Mouse (Mus musculus): ENCODE results near the gene Cfap161. TPM values are rescaled to one million over a fixed set of nuclear protein-coding genes. Genes with fewer than 3 reads are reported as not detected.
A peak's percentile ranks its signal among the peaks of the same experiment; 100 is the strongest.

Gene Cfap161
- polyA plus RNA-seq, 1 experiment from 2014 or later, result 0.55 TPM

- ATAC-seq (ENCODE audit: low FRiP score, low TSS enrichment), result no peak
- WGBS, result 8% methylated on average over 15 of the region's 15 CpGs
- H3K9ac ChIP-seq (replicated peaks; ENCODE audit: low read length), result no peak overlapping the region
- no peaks in the 10 kb centered on the region for H3K36me3 ChIP-seq (ENCODE audit: control insufficient read depth, insufficient read depth, low read length)
- H3K9me3 ChIP-seq (ENCODE audit: control insufficient read depth, low read length), result no peaks in the 10 kb centered on the region
- peak overlapping the region; percentile 24; the same call in 1 of the 2 replicates for H3K4me2 ChIP-seq (ENCODE audit: low read length)
- H3K4me1 ChIP-seq (ENCODE audit: control insufficient read depth, insufficient read depth, low read length), result peaks cover 24% of the 10 kb centered on the region; the same call in 1 of the 2 replicates
- no peak overlapping the region for H3K27ac ChIP-seq (replicated peaks; ENCODE audit: low read depth, low read length)
- H3K27me3 ChIP-seq (ENCODE audit: control insufficient read depth, insufficient read depth, low read length), result no peaks in the 10 kb centered on the region
- peak; percentile 23 for DNase-seq
- no peak overlapping the region for H3K4me3 ChIP-seq (replicated peaks; ENCODE audit: low read depth, low read length)
Measured at GRCm38 (mm10) chr7:83810141-83811100, 15.7 kb upstream of the Cfap161 start.

- Histone ChIP-seq H3K9me3 (ENCODE audit: control insufficient read depth, low read length) (no peaks in the 10 kb centered on the region), H3K4me2 (ENCODE audit: low read length) (no peak overlapping the region), H3K27me3 (ENCODE audit: control insufficient read depth, insufficient read depth, low read length) (no peaks in the 10 kb centered on the region), H3K36me3 (ENCODE audit: control insufficient read depth, insufficient read depth, low read length) (no peaks in the 10 kb centered on the region), H3K4me3 (replicated peaks; ENCODE audit: low read depth, low read length) (no peak overlapping the region), H3K27ac (replicated peaks; ENCODE audit: low read depth, low read length) (no peak overlapping the region), H3K9ac (replicated peaks; ENCODE audit: low read length) (no peak overlapping the region), H3K4me1 (ENCODE audit: control insufficient read depth, insufficient read depth, low read length) (peaks cover 24% of the 10 kb centered on the region; the same call in 1 of the 2 replicates)
- WGBS, result 10% methylated on average over 3 of the region's 3 CpGs
- DNase-seq (no peak), ATAC-seq (ENCODE audit: low FRiP score, low TSS enrichment) (no peak)
Measured at GRCm38 (mm10) chr7:83809715-83810114, 15.0 kb upstream of the Cfap161 start.

GRCm38 (mm10) chr7:83809060-83809459 is 14.4 kb upstream of the Cfap161 start:
- no peak overlapping the region for H3K4me2 ChIP-seq (ENCODE audit: low read length)
- H3K27me3 ChIP-seq (ENCODE audit: control insufficient read depth, insufficient read depth, low read length), result no peaks in the 10 kb centered on the region
- peaks cover 20% of the 10 kb centered on the region; the same call in 1 of the 2 replicates for H3K4me1 ChIP-seq (ENCODE audit: control insufficient read depth, insufficient read depth, low read length)
- no peak overlapping the region for H3K4me3 ChIP-seq (replicated peaks; ENCODE audit: low read depth, low read length)
- DNase-seq (no peak), ATAC-seq (ENCODE audit: low FRiP score, low TSS enrichment) (no peak)
- H3K36me3 ChIP-seq (ENCODE audit: control insufficient read depth, insufficient read depth, low read length), result no peaks in the 10 kb centered on the region
- H3K27ac ChIP-seq (replicated peaks; ENCODE audit: low read depth, low read length), result no peak overlapping the region
- 56% methylated on average over 6 of the region's 6 CpGs for WGBS
- no peaks in the 10 kb centered on the region for H3K9me3 ChIP-seq (ENCODE audit: control insufficient read depth, low read length)
- H3K9ac ChIP-seq (replicated peaks; ENCODE audit: low read length), result no peak overlapping the region

- Histone ChIP-seq H3K27me3 (ENCODE audit: control insufficient read depth, insufficient read depth, low read length) (no peaks in the 10 kb centered on the region), H3K4me2 (ENCODE audit: low read length) (no peak overlapping the region), H3K36me3 (ENCODE audit: control insufficient read depth, insufficient read depth, low read length) (no peaks in the 10 kb centered on the region), H3K9ac (replicated peaks; ENCODE audit: low read length) (no peak overlapping the region), H3K27ac (replicated peaks; ENCODE audit: low read depth, low read length) (no peak overlapping the region), H3K9me3 (ENCODE audit: control insufficient read depth, low read length) (no peaks in the 10 kb centered on the region), H3K4me1 (ENCODE audit: control insufficient read depth, insufficient read depth, low read length) (peaks cover 14% of the 10 kb centered on the region; the same call in 1 of the 2 replicates), H3K4me3 (replicated peaks; ENCODE audit: low read depth, low read length) (no peak overlapping the region)
- WGBS, result 82% methylated on average over 6 of the region's 6 CpGs
- DNase-seq, result no peak
- ATAC-seq (ENCODE audit: low FRiP score, low TSS enrichment), result no peak
Measured at GRCm38 (mm10) chr7:83806934-83807333, 12.3 kb upstream of the Cfap161 start.

GRCm38 (mm10) chr7:83803777-83804176 is 9.1 kb upstream of the Cfap161 start:
- H3K36me3 ChIP-seq (ENCODE audit: control insufficient read depth, insufficient read depth, low read length), result no peaks in the 10 kb centered on the region
- no peak overlapping the region for H3K4me2 ChIP-seq (ENCODE audit: low read length)
- DNase-seq (no peak), ATAC-seq (ENCODE audit: low FRiP score, low TSS enrichment) (no peak)
- H3K4me1 ChIP-seq (ENCODE audit: control insufficient read depth, insufficient read depth, low read length), result no peaks in the 10 kb centered on the region
- no peak overlapping the region for H3K4me3 ChIP-seq (replicated peaks; ENCODE audit: low read depth, low read length)
- H3K9me3 ChIP-seq (ENCODE audit: control insufficient read depth, low read length), result no peaks in the 10 kb centered on the region
- no peaks in the 10 kb centered on the region for H3K27me3 ChIP-seq (ENCODE audit: control insufficient read depth, insufficient read depth, low read length)
- H3K27ac ChIP-seq (replicated peaks; ENCODE audit: low read depth, low read length), result no peak overlapping the region
- 86% methylated on average over 4 of the region's 4 CpGs for WGBS
- no peak overlapping the region for H3K9ac ChIP-seq (replicated peaks; ENCODE audit: low read length)

- no peak overlapping the region for H3K4me2 ChIP-seq (ENCODE audit: low read length)
- no peaks in the 10 kb centered on the region for H3K27me3 ChIP-seq (ENCODE audit: control insufficient read depth, insufficient read depth, low read length)
- H3K27ac ChIP-seq (replicated peaks; ENCODE audit: low read depth, low read length), result no peak overlapping the region
- WGBS, result 63% methylated on average over 7 of the region's 7 CpGs
- ATAC-seq (ENCODE audit: low FRiP score, low TSS enrichment) (0 out of 2 replicates have a peak, but pooled peaks have one; percentile 27), DNase-seq (peak; percentile 79)
- no peaks in the 10 kb centered on the region for H3K4me1 ChIP-seq (ENCODE audit: control insufficient read depth, insufficient read depth, low read length)
- H3K9ac ChIP-seq (replicated peaks; ENCODE audit: low read length), result no peak overlapping the region
- no peak overlapping the region for H3K4me3 ChIP-seq (replicated peaks; ENCODE audit: low read depth, low read length)
- H3K9me3 ChIP-seq (ENCODE audit: control insufficient read depth, low read length), result no peaks in the 10 kb centered on the region
- H3K36me3 ChIP-seq (ENCODE audit: control insufficient read depth, insufficient read depth, low read length), result no peaks in the 10 kb centered on the region
Measured at GRCm38 (mm10) chr7:83802509-83802908, 7.8 kb upstream of the Cfap161 start.

GRCm38 (mm10) chr7:83802007-83802406 is 7.3 kb upstream of the Cfap161 start:
- Histone ChIP-seq H3K27me3 (ENCODE audit: control insufficient read depth, insufficient read depth, low read length) (no peaks in the 10 kb centered on the region), H3K27ac (replicated peaks; ENCODE audit: low read depth, low read length) (no peak overlapping the region), H3K4me3 (replicated peaks; ENCODE audit: low read depth, low read length) (no peak overlapping the region), H3K36me3 (ENCODE audit: control insufficient read depth, insufficient read depth, low read length) (no peaks in the 10 kb centered on the region), H3K4me2 (ENCODE audit: low read length) (no peak overlapping the region), H3K9me3 (ENCODE audit: control insufficient read depth, low read length) (no peaks in the 10 kb centered on the region), H3K4me1 (ENCODE audit: control insufficient read depth, insufficient read depth, low read length) (no peaks in the 10 kb centered on the region), H3K9ac (replicated peaks; ENCODE audit: low read length) (no peak overlapping the region)
- 90% methylated on average over 2 of the region's 2 CpGs for WGBS
- DNase-seq (no peak), ATAC-seq (ENCODE audit: low FRiP score, low TSS enrichment) (no peak)

- H3K9ac ChIP-seq (replicated peaks; ENCODE audit: low read length), result no peak overlapping the region
- no peak overlapping the region for H3K4me3 ChIP-seq (replicated peaks; ENCODE audit: low read depth, low read length)
- no peak for DNase-seq
- H3K36me3 ChIP-seq (ENCODE audit: control insufficient read depth, insufficient read depth, low read length), result no peaks in the 10 kb centered on the region
- WGBS, result 93% methylated on average over 6 of the region's 6 CpGs
- H3K27me3 ChIP-seq (ENCODE audit: control insufficient read depth, insufficient read depth, low read length), result no peaks in the 10 kb centered on the region
- no peak for ATAC-seq (ENCODE audit: low FRiP score, low TSS enrichment)
- H3K4me2 ChIP-seq (ENCODE audit: low read length), result no peak overlapping the region
- no peaks in the 10 kb centered on the region for H3K4me1 ChIP-seq (ENCODE audit: control insufficient read depth, insufficient read depth, low read length)
- no peak overlapping the region for H3K27ac ChIP-seq (replicated peaks; ENCODE audit: low read depth, low read length)
- no peaks in the 10 kb centered on the region for H3K9me3 ChIP-seq (ENCODE audit: control insufficient read depth, low read length)
Measured at GRCm38 (mm10) chr7:83801483-83801875, 6.8 kb upstream of the Cfap161 start.

Data from midbrain, embryonic 14.5 days (tissue).